Mouse (Mus musculus) neural tube, embryonic 13.5 days (tissue): ENCODE measurements around the gene Galnt16. TPM values are rescaled to one million over a fixed set of nuclear protein-coding genes. Genes with fewer than 3 reads are reported as not detected.

Experiments
- ATAC-seq: fragments of 200-750 bp; cut with Nextera tagmentation; 2 replicates; pipeline ENCODE4 v1.8.0; 2017; ENCODE audit warnings: low read depth, mild to moderate bottlenecking, moderate TSS enrichment, moderate library complexity
- H3K27ac ChIP-seq: fragments of 300-500 bp; sonication (generic); replicated peaks from 2 replicates; pipeline ENCODE4 v1.5.1; 2015; ENCODE audit warnings: moderate library complexity, mild to moderate bottlenecking, inconsistent platforms
- H3K27me3 ChIP-seq: fragments of 300-500 bp; sonication (generic); 2 replicates; pipeline ENCODE4 v1.6.1; 2015; ENCODE audit warnings: mild to moderate bottlenecking, inconsistent platforms
- H3K36me3 ChIP-seq: fragments of 300-500 bp; sonication (generic); 2 replicates; pipeline ENCODE4 v1.6.1; 2015; ENCODE audit warnings: mild to moderate bottlenecking, inconsistent platforms
- H3K4me1 ChIP-seq: fragments of 300-500 bp; sonication (generic); replicated peaks from 2 replicates; pipeline ENCODE4 v1.6.1; 2015; ENCODE audit warnings: inconsistent platforms
- H3K4me2 ChIP-seq: fragments of 300-500 bp; sonication (generic); 2 replicates; pipeline ENCODE4 v1.6.1; 2015; ENCODE audit warnings: inconsistent platforms, mild to moderate bottlenecking, moderate library complexity
- H3K4me3 ChIP-seq: fragments of 300-500 bp; sonication (generic); 2 replicates; pipeline ENCODE4 v1.5.1; 2015; ENCODE audit warnings: mild to moderate bottlenecking, inconsistent platforms
- H3K9ac ChIP-seq: fragments of 300-500 bp; sonication (generic); 2 replicates; pipeline ENCODE4 v1.6.1; 2015; ENCODE audit warnings: moderate library complexity, mild to moderate bottlenecking, inconsistent platforms
- H3K9me3 ChIP-seq: fragments of 300-500 bp; sonication (generic); 2 replicates; pipeline ENCODE4 v1.6.1; 2016; ENCODE audit warnings: inconsistent platforms
- whole genome bisulfite sequencing: fragments of 180-500 bp; shearing (Covaris S2); methylation state at CpG from one replicate; pipeline ENCODE4 v1.1.7; 2015; 5-methylcytosine and 5-hydroxymethylcytosine counted together
- polyA plus RNA-seq: library from polyadenylated mRNA; unstranded; fragments of >200 nt; fragmentation: Nextera tagmentation; extraction: Ambion mirVana; gene quantifications from 2 replicates; pipeline ENCODE4 v1.2.1, GENCODE M21; 2015

Gene Galnt16
- polyA plus RNA-seq, 1 experiment from 2014 or later, result 27.9 TPM

- H3K4me1 ChIP-seq, result peaks cover 42% of the 10 kb centered on the region
- peak; percentile 90 for ATAC-seq
- under 1% methylated on average over 90 of the region's 90 CpGs for WGBS
- H3K9me3 ChIP-seq, result no peaks in the 10 kb centered on the region
- H3K27me3 ChIP-seq, result peaks cover 27% of the 10 kb centered on the region
- H3K9ac ChIP-seq, result peak overlapping the region; percentile 86
- peak overlapping the region; percentile 85 for H3K4me2 ChIP-seq
- H3K4me3 ChIP-seq, result peak overlapping the region; percentile 89
- peak overlapping the region; percentile 93 for H3K27ac ChIP-seq
- no peaks in the 10 kb centered on the region for H3K36me3 ChIP-seq
These were observed 912 bp downstream of the Galnt16 start for GRCm38 (mm10) chr12:80518757-80519620.

GRCm38 (mm10) chr12:80519621-80520332 is 1.7 kb downstream of the Galnt16 start:
- WGBS, result 1% methylated on average over 42 of the region's 43 CpGs
- H3K36me3 ChIP-seq, result no peaks in the 10 kb centered on the region
- H3K27ac ChIP-seq, result peak overlapping the region; percentile 93
- peaks cover 27% of the 10 kb centered on the region for H3K27me3 ChIP-seq
- peak overlapping the region; percentile 89 for H3K4me3 ChIP-seq
- H3K9me3 ChIP-seq, result no peaks in the 10 kb centered on the region
- ATAC-seq, result peak; percentile 44
- H3K4me2 ChIP-seq, result peak overlapping the region; percentile 85
- peak overlapping the region; percentile 86 for H3K9ac ChIP-seq
- H3K4me1 ChIP-seq, result peaks cover 42% of the 10 kb centered on the region

GRCm38 (mm10) chr12:80522006-80522405 is 3.9 kb downstream of the Galnt16 start:
- H3K9ac ChIP-seq, result no peak overlapping the region
- H3K27me3 ChIP-seq, result peaks cover 17% of the 10 kb centered on the region
- 69% methylated on average over 3 of the region's 3 CpGs for WGBS
- no peak overlapping the region for H3K4me2 ChIP-seq
- no peaks in the 10 kb centered on the region for H3K9me3 ChIP-seq
- H3K4me1 ChIP-seq, result peaks cover 59% of the 10 kb centered on the region
- no peak for ATAC-seq
- no peak overlapping the region for H3K27ac ChIP-seq
- H3K36me3 ChIP-seq, result no peaks in the 10 kb centered on the region
- no peak overlapping the region for H3K4me3 ChIP-seq

GRCm38 (mm10) chr12:80524276-80524921 is 6.3 kb downstream of the Galnt16 start:
- Histone ChIP-seq H3K36me3 (no peaks in the 10 kb centered on the region), H3K27me3 (peaks cover 6% of the 10 kb centered on the region; the same call in 1 of the 2 replicates), H3K9ac (no peak overlapping the region), H3K9me3 (no peaks in the 10 kb centered on the region), H3K27ac (no peak overlapping the region), H3K4me3 (no peak overlapping the region), H3K4me1 (peaks cover 62% of the 10 kb centered on the region), H3K4me2 (no peak overlapping the region)
- no peak for ATAC-seq
- WGBS, result 29% methylated on average over 12 of the region's 12 CpGs

GRCm38 (mm10) chr12:80525513-80525912 is 7.4 kb downstream of the Galnt16 start:
- no peak overlapping the region for H3K4me3 ChIP-seq
- 8% methylated on average over 7 of the region's 7 CpGs for WGBS
- 0 out of 2 replicates have a peak, but pooled peaks have one; percentile 38 for ATAC-seq
- no peaks in the 10 kb centered on the region for H3K9me3 ChIP-seq
- H3K9ac ChIP-seq, result 0 out of 2 replicates have a peak overlapping the region, but pooled peaks have one; percentile 31
- H3K4me2 ChIP-seq, result no peak overlapping the region
- peaks cover 6% of the 10 kb centered on the region; the same call in 1 of the 2 replicates for H3K27me3 ChIP-seq
- peaks cover 57% of the 10 kb centered on the region for H3K4me1 ChIP-seq
- peak overlapping the region; percentile 52; the same call in 1 of the 2 replicates for H3K27ac ChIP-seq
- no peaks in the 10 kb centered on the region for H3K36me3 ChIP-seq

GRCm38 (mm10) chr12:80526511-80526910 is 8.4 kb downstream of the Galnt16 start:
- no peaks in the 10 kb centered on the region for H3K9me3 ChIP-seq
- no peak for ATAC-seq
- H3K9ac ChIP-seq, result no peak overlapping the region
- peaks cover 50% of the 10 kb centered on the region for H3K4me1 ChIP-seq
- peaks cover 1% of the 10 kb centered on the region; the same call in 1 of the 2 replicates for H3K27me3 ChIP-seq
- WGBS, result 76% methylated on average over 2 of the region's 2 CpGs
- H3K4me3 ChIP-seq, result no peak overlapping the region
- no peaks in the 10 kb centered on the region for H3K36me3 ChIP-seq
- no peak overlapping the region for H3K4me2 ChIP-seq
- no peak overlapping the region for H3K27ac ChIP-seq

GRCm38 (mm10) chr12:80527727-80528389 is 9.8 kb downstream of the Galnt16 start:
- H3K9ac ChIP-seq, result no peak overlapping the region
- H3K27ac ChIP-seq, result peak overlapping the region; percentile 59
- no peak overlapping the region for H3K4me3 ChIP-seq
- ATAC-seq, result peak; percentile 45; the same call in 1 of the 2 replicates
- no peaks in the 10 kb centered on the region for H3K27me3 ChIP-seq
- H3K4me2 ChIP-seq, result no peak overlapping the region
- peaks cover 42% of the 10 kb centered on the region for H3K4me1 ChIP-seq
- H3K9me3 ChIP-seq, result no peaks in the 10 kb centered on the region
- H3K36me3 ChIP-seq, result no peaks in the 10 kb centered on the region
- 78% methylated on average over 5 of the region's 5 CpGs for WGBS

- no peak overlapping the region for H3K4me3 ChIP-seq
- H3K27ac ChIP-seq, result no peak overlapping the region
- H3K4me2 ChIP-seq, result no peak overlapping the region
- WGBS, result 72% methylated on average over 2 of the region's 2 CpGs
- ATAC-seq, result no peak
- no peak overlapping the region for H3K9ac ChIP-seq
- no peaks in the 10 kb centered on the region for H3K9me3 ChIP-seq
- H3K27me3 ChIP-seq, result no peaks in the 10 kb centered on the region
- no peaks in the 10 kb centered on the region for H3K36me3 ChIP-seq
- H3K4me1 ChIP-seq, result peaks cover 54% of the 10 kb centered on the region
These were observed 12.0 kb downstream of the Galnt16 start for GRCm38 (mm10) chr12:80530052-80530451.

GRCm38 (mm10) chr12:80530630-80531029 is 12.6 kb downstream of the Galnt16 start:
- no peaks in the 10 kb centered on the region for H3K9me3 ChIP-seq
- H3K27ac ChIP-seq, result no peak overlapping the region
- peaks cover 48% of the 10 kb centered on the region for H3K4me1 ChIP-seq
- H3K4me3 ChIP-seq, result no peak overlapping the region
- no peaks in the 10 kb centered on the region for H3K36me3 ChIP-seq
- 71% methylated on average over 6 of the region's 6 CpGs for WGBS
- H3K4me2 ChIP-seq, result no peak overlapping the region
- H3K27me3 ChIP-seq, result no peaks in the 10 kb centered on the region
- H3K9ac ChIP-seq, result no peak overlapping the region
- ATAC-seq, result no peak

- H3K9me3 ChIP-seq, result no peaks in the 10 kb centered on the region
- H3K27ac ChIP-seq, result no peak overlapping the region
- no peaks in the 10 kb centered on the region for H3K27me3 ChIP-seq
- H3K36me3 ChIP-seq, result no peaks in the 10 kb centered on the region
- H3K4me2 ChIP-seq, result no peak overlapping the region
- 73% methylated on average over 10 of the region's 10 CpGs for WGBS
- no peak overlapping the region for H3K9ac ChIP-seq
- H3K4me1 ChIP-seq, result peaks cover 40% of the 10 kb centered on the region
- no peak for ATAC-seq
- H3K4me3 ChIP-seq, result no peak overlapping the region
These were observed 13.5 kb downstream of the Galnt16 start for GRCm38 (mm10) chr12:80531585-80531984.

- no peaks in the 10 kb centered on the region for H3K36me3 ChIP-seq
- 56% methylated on average over 2 of the region's 2 CpGs for WGBS
- ATAC-seq, result no peak
These were observed 15.8 kb downstream of the Galnt16 start for GRCm38 (mm10) chr12:80533876-80534275.

More at GRCm38 (mm10) chr12:80533876-80534275, 15.8 kb downstream of the Galnt16 start:
- Histone ChIP-seq H3K4me3 (no peak overlapping the region), H3K9ac (no peak overlapping the region), H3K27ac (0 out of 2 replicates have a peak overlapping the region, but pooled peaks have one; percentile 7), H3K9me3 (no peaks in the 10 kb centered on the region), H3K27me3 (no peaks in the 10 kb centered on the region), H3K4me2 (no peak overlapping the region), H3K4me1 (peaks cover 20% of the 10 kb centered on the region)
